In the genomic region with DNA sequence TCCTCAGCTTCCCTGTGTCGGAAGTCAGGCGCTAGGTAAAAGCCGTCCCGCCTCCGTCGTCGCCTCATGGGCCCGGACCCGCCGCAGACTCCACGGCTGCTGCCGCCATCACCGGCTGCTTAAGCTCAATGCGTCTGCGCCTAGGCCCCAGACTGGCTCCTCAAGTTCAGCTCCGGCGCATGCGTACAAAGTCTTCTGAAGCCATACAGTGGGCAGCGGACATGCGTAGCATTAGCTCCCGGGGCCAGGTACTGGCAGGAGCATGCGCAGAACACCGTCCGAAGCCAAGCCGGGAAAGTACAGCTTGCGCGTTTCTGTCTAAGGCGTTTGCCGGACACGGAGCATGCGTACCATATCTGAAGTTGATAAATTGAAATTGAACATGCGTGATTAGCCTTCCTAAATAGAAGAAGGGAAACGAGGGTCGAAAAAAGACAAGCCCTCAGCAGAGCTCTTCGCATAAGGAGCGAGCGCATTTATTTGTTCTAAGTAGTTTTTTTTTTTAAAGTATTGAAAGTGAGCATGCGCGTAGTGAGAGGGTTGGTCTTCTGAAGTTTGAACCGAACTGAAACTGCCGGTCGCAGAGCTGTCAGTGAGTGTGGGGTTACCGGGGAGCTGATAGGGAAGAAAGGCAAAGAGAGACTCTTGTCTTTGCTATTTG, we compare ENCODE assay signal across 8 mouse cellular contexts. TPM values are rescaled to one million over a fixed set of nuclear protein-coding genes. Genes with fewer than 3 reads are reported as not detected.
DNase-seq lines count a peak whose midpoint lies in the region; ATAC-seq lines count a peak whose summit lies in the region.

A gene (minus strand): TSS at position 167 of the 661 bp plus-strand sequence.
A gene (plus strand): TSS at position 353 of the 661 bp plus-strand sequence.

- under 1% methylated on average over 43 of the region's 43 CpGs for WGBS in heart, embryonic 14.5 days
- under 1% methylated on average over 43 of the region's 43 CpGs for WGBS in liver, embryonic 13.5 days (ENCODE audit: insufficient replicate concordance)
- WGBS in stomach, embryonic 16.5 days: under 1% methylated on average over 43 of the region's 43 CpGs

- ATAC-seq in CD4-positive, CD25-positive, alpha-beta regulatory T cell, adult 4 months: peak; percentile 92
- ATAC-seq in heart, embryonic 14.5 days (ENCODE audit: insufficient number of reproducible peaks, insufficient read depth, low FRiP score, low read depth): peak; percentile 96
- peak; percentile 96 for ATAC-seq in liver, embryonic 13.5 days (ENCODE audit: low read depth)
- ATAC-seq in stomach, embryonic 16.5 days (ENCODE audit: insufficient read depth, low FRiP score): peak; percentile 97

- H3K27ac ChIP-seq in heart, embryonic 14.5 days (replicated peaks in 1 of 2; ENCODE audit: control insufficient read depth in 1 of 2, insufficient read depth in 1 of 2, low read depth in 2 of 2, low read length in 2 of 2): peak within 1 kb of the TSS; percentile 85 to 91
- peak within 1 kb of the TSS; percentile 90 for H3K27ac ChIP-seq in liver, embryonic 13.5 days
- H3K27ac ChIP-seq in stomach, embryonic 16.5 days (ENCODE audit: low read length): peak within 1 kb of the TSS; percentile 91

- no peaks in the 10 kb centered on the region for H3K9me3 ChIP-seq in heart, embryonic 14.5 days (ENCODE audit: control insufficient read depth, low read length)
- no peaks in the 10 kb centered on the region for H3K9me3 ChIP-seq in liver, embryonic 13.5 days (replicated peaks)
- H3K9me3 ChIP-seq in stomach, embryonic 16.5 days (replicated peaks; ENCODE audit: control insufficient read depth, low read length): no peaks in the 10 kb centered on the region

- peaks cover 9% of the 10 kb centered on the region; the same call in 1 of the 2 replicates for H3K36me3 ChIP-seq in heart, embryonic 14.5 days (ENCODE audit: control insufficient read depth, insufficient read depth, low read length)
- peaks cover 16% of the 10 kb centered on the region for H3K36me3 ChIP-seq in liver, embryonic 13.5 days
- peaks cover 4% of the 10 kb centered on the region; the same call in 1 of the 2 replicates for H3K36me3 ChIP-seq in stomach, embryonic 16.5 days (ENCODE audit: control insufficient read depth, insufficient read depth, low read length)

- peak within 1 kb of the TSS; percentile 79 to 83 for H3K4me3 ChIP-seq in heart, embryonic 14.5 days (ENCODE audit: control insufficient read depth in 1 of 2, insufficient read depth in 1 of 2, low read depth in 1 of 2, low read length in 2 of 2)
- H3K4me3 ChIP-seq in liver, embryonic 13.5 days (replicated peaks): peak within 1 kb of the TSS; percentile 91
- H3K4me3 ChIP-seq in stomach, embryonic 16.5 days (replicated peaks; ENCODE audit: low read length): peak within 1 kb of the TSS; percentile 93

- peaks cover 4 to 18% of the 10 kb centered on the region in 2 experiments for H3K4me1 ChIP-seq in heart, embryonic 14.5 days (ENCODE audit: control insufficient read depth in 2 of 2, insufficient read depth in 2 of 2, low read length in 2 of 2)
- H3K4me1 ChIP-seq in liver, embryonic 13.5 days (replicated peaks): peaks cover 43% of the 10 kb centered on the region
- H3K4me1 ChIP-seq in stomach, embryonic 16.5 days (ENCODE audit: control insufficient read depth, insufficient read depth, low read length): peaks cover 3% of the 10 kb centered on the region

- H3K27me3 ChIP-seq in heart, embryonic 14.5 days (ENCODE audit: control insufficient read depth, insufficient read depth, low read length): no peaks in the 10 kb centered on the region
- no peaks in the 10 kb centered on the region for H3K27me3 ChIP-seq in liver, embryonic 13.5 days
- no peaks in the 10 kb centered on the region for H3K27me3 ChIP-seq in stomach, embryonic 16.5 days (ENCODE audit: control insufficient read depth, insufficient read depth, low read length)

- peak; percentile 99 for DNase-seq in c-Kit-negative CD71-positive TER-119-positive erythroid progenitor cells, embryonic 14.5 days (ENCODE audit: low read depth, low spot score)
- peak; percentile 99 for DNase-seq in fibroblast of lung, adult 2 months (ENCODE audit: low read depth)
- DNase-seq in kidney, postnatal 14 days: peak; percentile 100
- DNase-seq in liver, embryonic 13.5 days: peak; percentile 99
- DNase-seq in neural tube, embryonic 10.5 days (ENCODE audit: extremely low spot score, low spot score): peak; percentile 98

- peak within 1 kb of the TSS; percentile 81 for H3K4me2 ChIP-seq in heart, embryonic 14.5 days (ENCODE audit: low read length)
- peak within 1 kb of the TSS; percentile 73 for H3K4me2 ChIP-seq in liver, embryonic 13.5 days
- peak within 1 kb of the TSS; percentile 76 for H3K4me2 ChIP-seq in stomach, embryonic 16.5 days (ENCODE audit: low read depth, low read length)

- H3K9ac ChIP-seq in heart, embryonic 14.5 days (ENCODE audit: low read length): peak within 1 kb of the TSS; percentile 91
- peak within 1 kb of the TSS; percentile 97 for H3K9ac ChIP-seq in liver, embryonic 13.5 days
- peak within 1 kb of the TSS; percentile 97 for H3K9ac ChIP-seq in stomach, embryonic 16.5 days (ENCODE audit: low read length)

RNA-seq across cellular contexts. Expression of the first gene that starts in this region (rescaled TPM):
- polyA plus RNA-seq in CD4-positive, CD25-positive, alpha-beta regulatory T cell, adult 4 months (2017; shearing (Covaris generic)): 10 to 100 TPM; 58.9 to 62.5 TPM
- polyA plus RNA-seq in heart, embryonic 14.5 days (2014; fragmentation: Nextera tagmentation; extraction: Ambion mirVana): 33.4 and 34.8 TPM in 2 replicates
- 30.5 and 34.4 TPM in 2 replicates for polyA plus RNA-seq in liver, embryonic 13.5 days (2015; fragmentation: Nextera tagmentation; extraction: Ambion mirVana)
- 58.4 and 60.0 TPM in 2 replicates for polyA plus RNA-seq in stomach, embryonic 16.5 days (2015; fragmentation: Nextera tagmentation; extraction: Ambion mirVana)

RNA-seq across cellular contexts. Expression of the second gene that starts in this region (rescaled TPM):
- 1 to 10 TPM; 4.0 to 6.7 TPM for polyA plus RNA-seq in CD4-positive, CD25-positive, alpha-beta regulatory T cell, adult 4 months (2017; shearing (Covaris generic))
- polyA plus RNA-seq in heart, embryonic 14.5 days (2014; fragmentation: Nextera tagmentation; extraction: Ambion mirVana): 12.0 and 13.2 TPM in 2 replicates
- 13.2 and 13.6 TPM in 2 replicates for polyA plus RNA-seq in liver, embryonic 13.5 days (2015; fragmentation: Nextera tagmentation; extraction: Ambion mirVana)
- polyA plus RNA-seq in stomach, embryonic 16.5 days (2015; fragmentation: Nextera tagmentation; extraction: Ambion mirVana): 10.4 and 11.8 TPM in 2 replicates

Comparison
In these comparisons a context has a peak if more than half of its experiments do, and no peak if none do; other contexts are left out.
1. Peak in every context shown above with its lines: DNase-seq, ATAC-seq, H3K4me3 ChIP-seq and H3K27ac ChIP-seq.